Mouse (Mus musculus): ENCODE data around the gene Hoxa2. TPM values are rescaled to one million over a fixed set of nuclear protein-coding genes. Genes with fewer than 3 reads are reported as not detected.

The Hoxa2 gene
- total RNA-seq, 2 experiments from 2014 or later = not detected

DNA sequence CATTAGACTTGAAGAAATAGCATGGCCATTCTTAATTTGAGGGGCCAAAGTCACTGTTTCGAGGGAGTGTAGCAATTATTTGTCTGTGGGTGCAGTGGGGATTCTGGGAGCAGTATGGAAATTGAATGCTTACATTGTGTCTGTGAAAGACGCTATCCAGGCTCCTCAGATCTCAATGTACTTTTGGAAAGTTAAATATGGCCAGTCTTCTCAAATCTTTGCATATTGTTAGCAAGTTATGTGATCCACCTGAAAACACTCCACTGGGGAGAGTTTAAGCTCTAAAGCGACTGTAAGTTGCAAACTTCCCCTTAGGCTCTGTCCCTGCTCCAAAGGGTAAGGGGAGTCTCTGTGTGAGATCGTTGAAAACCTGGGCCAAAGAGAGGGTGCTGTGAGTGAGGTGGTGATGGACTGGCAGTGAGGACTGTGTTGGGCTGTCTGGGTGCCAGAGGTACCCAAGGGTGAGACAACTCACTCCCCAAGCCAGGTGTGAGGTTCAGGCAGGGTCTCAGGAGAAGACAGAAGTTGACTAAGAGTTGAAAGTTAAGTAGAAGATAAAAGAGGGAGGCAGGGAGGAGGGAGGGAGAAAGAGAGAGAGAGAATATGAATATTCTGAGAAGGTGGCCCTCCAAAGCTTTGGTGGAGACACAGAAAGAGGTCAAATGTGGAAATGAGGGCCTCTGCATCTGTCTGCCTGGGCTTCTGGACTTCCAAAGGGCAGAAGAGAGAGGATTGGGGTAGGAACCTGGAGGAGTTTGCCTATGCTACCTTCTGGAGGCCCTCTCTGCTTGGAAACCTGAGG lies 42.5 kb upstream of the Hoxa2 start:
- no peak for TF ChIP-seq CTCF (IDR thresholded peaks at IDR 0.05)
- DNase-seq (ENCODE audit: extremely low spot score in 1 of 2, low spot score in 2 of 2) = no peak
- no peak overlapping the region for H3K27ac ChIP-seq
- H3K4me3 ChIP-seq = no peak overlapping the region
- intact Hi-C loops (cut with DNase I) = no loop called here

DNA sequence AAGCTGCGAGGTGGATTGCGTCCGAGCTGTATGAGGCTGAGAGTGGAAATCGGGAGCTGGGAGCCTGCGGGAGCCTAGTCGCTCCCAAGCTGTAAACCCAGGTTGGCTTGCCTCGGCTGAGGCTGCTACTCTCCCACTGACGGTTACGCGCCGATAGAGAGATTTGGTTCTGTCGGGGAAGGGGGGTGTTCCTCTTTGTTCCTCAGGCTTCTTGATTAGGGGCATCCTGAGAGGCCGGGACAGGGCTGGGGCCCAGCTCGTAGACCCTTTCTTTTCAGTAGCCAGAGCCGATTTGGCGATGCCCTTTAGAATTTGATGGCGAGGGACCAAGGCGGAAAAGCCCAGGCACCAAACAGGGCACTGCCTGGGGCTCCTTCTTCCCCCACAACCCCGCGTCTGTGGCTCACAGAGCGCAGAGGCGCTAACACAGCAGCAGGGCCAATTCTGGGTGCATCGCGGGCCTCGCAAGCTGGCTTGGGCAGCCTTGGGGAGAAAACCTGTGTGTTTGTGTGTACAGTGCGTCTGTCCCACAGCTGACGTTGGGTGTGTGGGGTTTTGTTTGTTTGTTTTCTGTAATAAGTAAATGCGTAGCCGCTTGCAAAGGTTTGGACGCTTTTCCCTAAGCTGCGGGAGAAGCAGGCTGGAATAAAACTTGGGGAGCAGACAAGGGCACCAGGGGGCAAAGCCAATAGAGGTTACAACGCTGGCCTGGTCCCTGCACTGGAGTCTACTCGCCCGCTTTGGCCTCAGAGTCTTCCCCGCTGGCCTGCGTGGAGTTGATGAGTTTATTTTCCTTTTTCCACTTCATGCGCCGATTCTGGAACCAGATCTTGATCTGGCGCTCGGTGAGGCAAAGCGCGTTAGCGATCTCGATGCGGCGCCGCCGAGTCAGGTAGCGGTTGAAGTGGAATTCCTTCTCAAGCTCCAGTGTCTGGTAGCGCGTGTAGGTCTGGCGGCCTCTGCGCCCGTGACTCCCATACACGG lies 41.3 kb upstream of the Hoxa2 start:
- intact Hi-C loops (cut with DNase I) = no loop called here
- TF ChIP-seq CTCF (IDR thresholded peaks at IDR 0.05) = no peak
- Histone ChIP-seq H3K4me3 (no peak overlapping the region), H3K27ac (no peak overlapping the region)
- DNase-seq (ENCODE audit: extremely low spot score in 1 of 2, low spot score in 2 of 2) = no peak

- no peak overlapping the region for H3K4me3 ChIP-seq
- H3K27ac ChIP-seq = no peak overlapping the region
- intact Hi-C loops (cut with DNase I) = no loop called here
- no peak for TF ChIP-seq CTCF (IDR thresholded peaks at IDR 0.05)
- no peak for DNase-seq (ENCODE audit: extremely low spot score in 1 of 2, low spot score in 2 of 2)
Observed at GRCm38 (mm10) chr6:52205221-52205620, 40.6 kb upstream of the Hoxa2 start.

DNA sequence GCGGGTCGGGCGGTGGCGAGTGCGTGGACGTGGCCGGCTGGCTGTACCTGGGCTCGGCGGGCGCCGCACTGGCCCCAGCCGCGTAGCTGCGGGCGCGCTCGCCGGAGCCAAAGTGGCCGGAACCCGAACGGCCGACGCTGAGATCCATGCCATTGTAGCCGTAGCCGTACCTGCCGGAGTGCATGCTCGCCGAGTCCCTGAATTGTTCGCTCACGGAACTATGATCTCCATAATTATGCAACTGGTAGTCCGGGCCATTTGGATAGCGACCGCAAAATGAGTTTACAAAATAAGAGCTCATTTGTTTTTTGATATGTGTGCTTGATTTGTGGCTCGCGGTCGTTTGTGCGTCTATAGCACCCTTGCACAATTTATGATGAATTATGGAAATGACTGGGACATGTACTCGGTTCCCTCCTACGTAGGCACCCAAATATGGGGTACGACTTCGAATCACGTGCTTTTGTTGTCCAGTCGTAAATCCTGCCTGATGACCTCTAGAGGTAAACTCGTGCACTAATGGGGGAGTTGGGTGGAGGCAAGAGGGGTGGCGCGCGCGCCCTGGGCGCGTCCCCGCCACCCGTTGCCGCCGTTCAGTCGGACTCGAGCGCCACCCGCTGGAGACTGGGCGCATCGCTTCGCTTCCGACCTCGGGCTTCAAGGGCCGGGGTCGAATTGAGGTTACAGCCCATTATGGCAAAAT lies 39.6 kb upstream of the Hoxa2 start, which contains the start of gene Hoxa5:
Gene Hoxa5, minus strand, starts transcription at position 538 of the 703 bp plus-strand sequence.
- DNase-seq (ENCODE audit: extremely low spot score in 1 of 2, low spot score in 2 of 2) = no peak
- peak; percentile 45 for TF ChIP-seq CTCF (IDR thresholded peaks at IDR 0.05)
- intact Hi-C loops (cut with DNase I) = no loop called here
- no peak within 1 kb of the TSS for H3K4me3 ChIP-seq
- H3K27ac ChIP-seq = no peak within 1 kb of the TSS

- intact Hi-C loops (cut with DNase I) = no loop called here
- no peak for TF ChIP-seq CTCF (IDR thresholded peaks at IDR 0.05)
- Histone ChIP-seq H3K4me3 (no peak overlapping the region), H3K27ac (no peak overlapping the region)
- no peak for DNase-seq (ENCODE audit: extremely low spot score in 1 of 2, low spot score in 2 of 2)
Observed at GRCm38 (mm10) chr6:52203371-52204049, 38.9 kb upstream of the Hoxa2 start.

DNA sequence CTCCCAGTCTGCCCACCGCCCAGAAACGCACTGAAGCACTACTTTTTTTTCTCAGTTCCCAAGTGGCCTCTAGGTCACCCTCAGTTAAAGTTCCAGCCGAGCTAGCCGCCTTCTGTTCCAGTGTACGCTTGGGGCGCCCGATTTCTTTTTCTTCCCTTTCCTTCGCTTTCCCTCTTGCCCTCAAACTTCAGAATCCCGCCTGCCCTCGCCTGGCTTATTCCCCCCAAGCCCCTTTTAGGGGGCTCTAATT lies 38.4 kb upstream of the Hoxa2 start:
- intact Hi-C loops (cut with DNase I) = no loop called here
- no peak for DNase-seq (ENCODE audit: extremely low spot score in 1 of 2, low spot score in 2 of 2)
- Histone ChIP-seq H3K4me3 (no peak overlapping the region), H3K27ac (no peak overlapping the region)
- no peak for TF ChIP-seq CTCF (IDR thresholded peaks at IDR 0.05)

DNA sequence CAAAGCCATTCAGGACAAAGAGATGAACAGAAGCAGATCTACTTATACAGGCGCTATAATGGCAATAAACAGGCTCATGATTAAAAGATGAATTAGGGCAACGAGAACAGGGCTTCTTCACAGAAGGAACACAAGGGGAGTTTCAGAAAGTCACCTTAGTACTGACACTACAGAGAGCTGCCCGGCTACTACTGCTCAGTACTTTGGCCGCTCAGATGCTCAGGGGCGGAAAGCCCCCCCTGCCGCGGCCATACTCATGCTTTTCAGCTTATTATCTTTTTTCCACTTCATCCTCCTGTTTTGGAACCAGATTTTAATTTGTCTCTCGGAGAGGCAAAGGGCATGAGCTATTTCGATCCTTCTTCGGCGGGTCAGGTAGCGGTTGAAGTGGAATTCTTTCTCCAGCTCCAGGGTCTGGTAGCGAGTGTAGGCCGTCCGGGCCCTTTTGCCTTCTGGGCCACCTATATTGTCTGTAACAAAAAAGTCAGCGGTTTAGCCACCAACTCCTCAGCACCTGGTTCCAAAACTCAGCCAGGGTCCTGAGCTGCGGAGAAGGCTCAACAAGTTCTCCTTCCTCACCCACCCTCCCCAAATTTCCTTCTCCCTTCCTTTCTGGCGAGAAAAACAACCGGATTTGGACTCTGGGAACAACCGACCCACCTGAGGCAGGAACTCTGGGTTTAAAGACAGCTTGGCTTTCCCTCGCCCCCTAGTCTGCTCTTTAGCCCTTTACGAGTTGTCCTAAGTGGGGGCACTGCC lies 37.9 kb upstream of the Hoxa2 start:
- intact Hi-C loops (cut with DNase I) = no loop called here
- DNase-seq (ENCODE audit: extremely low spot score in 1 of 2, low spot score in 2 of 2) = no peak
- no peak overlapping the region for H3K27ac ChIP-seq
- no peak overlapping the region for H3K4me3 ChIP-seq
- TF ChIP-seq CTCF (IDR thresholded peaks at IDR 0.05) = no peak

DNA sequence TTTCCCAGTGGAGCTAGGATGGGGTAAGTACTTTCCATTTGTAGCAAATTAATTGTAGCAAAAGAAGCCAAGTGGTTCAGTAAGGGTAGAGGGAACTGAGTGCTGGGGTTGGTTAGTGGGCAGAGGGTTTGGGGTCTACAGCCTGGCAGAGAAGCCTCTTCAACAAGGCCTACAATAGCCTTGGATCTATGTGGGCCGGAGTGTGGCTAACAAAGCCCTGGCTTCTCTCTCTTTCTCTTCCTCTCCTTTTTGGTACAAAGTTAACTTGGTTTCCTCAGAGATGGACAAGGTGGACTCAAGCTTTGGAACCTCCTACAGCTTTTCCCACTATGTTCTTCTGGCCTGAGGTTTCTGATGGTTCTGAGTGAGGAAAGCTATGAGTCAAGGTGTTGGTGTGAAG lies 36.6 kb upstream of the Hoxa2 start:
- Histone ChIP-seq H3K4me3 (no peak overlapping the region), H3K27ac (no peak overlapping the region)
- intact Hi-C loops (cut with DNase I) = no loop called here
- no peak for TF ChIP-seq CTCF (IDR thresholded peaks at IDR 0.05)
- no peak for DNase-seq (ENCODE audit: extremely low spot score in 1 of 2, low spot score in 2 of 2)

DNA sequence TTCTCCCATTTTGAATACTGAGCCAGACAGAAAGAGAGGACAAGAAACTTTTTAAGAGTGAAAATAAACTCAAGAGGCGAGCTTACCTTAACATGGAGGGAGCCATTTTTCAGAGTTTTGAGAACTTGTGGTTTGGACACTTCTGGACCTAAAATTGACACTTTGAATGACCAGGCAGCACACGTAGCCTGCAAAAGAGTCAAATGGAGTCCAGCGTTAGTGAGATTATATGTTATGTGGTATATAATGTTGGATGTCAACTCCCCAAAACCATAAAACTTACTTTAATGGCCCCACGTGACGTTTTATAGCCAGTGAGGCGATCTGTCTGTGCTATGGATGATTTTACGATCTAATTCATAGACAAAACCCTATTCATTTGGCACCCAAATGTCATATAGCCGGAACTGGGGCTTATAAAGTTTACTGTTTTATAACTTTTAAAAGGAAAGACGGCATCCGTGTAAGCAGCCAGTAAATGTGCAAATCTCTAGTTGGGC lies 36.2 kb upstream of the Hoxa2 start:
- intact Hi-C loops (cut with DNase I) = no loop called here
- no peak overlapping the region for H3K4me3 ChIP-seq
- no peak for TF ChIP-seq CTCF (IDR thresholded peaks at IDR 0.05)
- H3K27ac ChIP-seq = no peak overlapping the region
- no peak for DNase-seq (ENCODE audit: extremely low spot score in 1 of 2, low spot score in 2 of 2)

GRCm38 (mm10) chr6:52200073-52200750 lies 35.6 kb upstream of the Hoxa2 start:
- no peak for DNase-seq (ENCODE audit: extremely low spot score in 1 of 2, low spot score in 2 of 2)
- no peak for TF ChIP-seq CTCF (IDR thresholded peaks at IDR 0.05)
- Histone ChIP-seq H3K27ac (no peak overlapping the region), H3K4me3 (no peak overlapping the region)
- intact Hi-C loops (cut with DNase I) = no loop called here

Measured in left cerebral cortex, adult 2 months (tissue).